Mouse (Mus musculus) cortical plate, adult 2 months (tissue): ENCODE measurements at regions not wholly inside any gene's neighbourhood (a gene's known extent, or its start where the extent isn't known, plus 50 kb on each side); places are given as distances from the start of the nearest gene placed in this dataset.

ENCODE experiments used
- CTCF ChIP-seq: fragments of 200-500 bp; IDR thresholded peaks from 2 replicates; pipeline ENCODE4 v1.5.1; 2011; ENCODE audit warnings: mild to moderate bottlenecking, control low read depth, low read length; ENCODE audit not compliant: insufficient read depth; ENCODE audit errors: extremely low read depth
- POLR2A ChIP-seq: fragments of 200-500 bp; IDR thresholded peaks from 2 replicates; pipeline ENCODE4 v1.6.1; 2011; ENCODE audit warnings: mild to moderate bottlenecking, low read length, control low read depth; ENCODE audit not compliant: insufficient read depth; ENCODE audit errors: extremely low read depth

- no peak for TF ChIP-seq POLR2A
- no peak for TF ChIP-seq CTCF
Measured at GRCm38 (mm10) chr9:104460133-104460532, 87.0 kb upstream of the Cpne4 start.
